Mouse (Mus musculus): ENCODE measurements around the gene Katnb1. TPM values are rescaled to one million over a fixed set of nuclear protein-coding genes. Genes with fewer than 3 reads are reported as not detected.

The Katnb1 gene
- polyA plus RNA-seq, 1 experiment from 2014 or later: 49.9 TPM

GRCm38 (mm10) chr8:95112594-95112993 lies 31.6 kb downstream of the Katnb1 start:
- H3K9ac ChIP-seq (replicated peaks; ENCODE audit: low read depth, low read length): no peak overlapping the region
- H3K4me1 ChIP-seq (replicated peaks; ENCODE audit: control insufficient read depth, insufficient read depth, low read length): no peaks in the 10 kb centered on the region
- ATAC-seq: no peak
- no peaks in the 10 kb centered on the region for H3K9me3 ChIP-seq (ENCODE audit: control insufficient read depth, low read length)
- no peaks in the 10 kb centered on the region for H3K36me3 ChIP-seq (ENCODE audit: control insufficient read depth, insufficient read depth)
- no peaks in the 10 kb centered on the region for H3K27me3 ChIP-seq (replicated peaks; ENCODE audit: control insufficient read depth, insufficient read depth, low read length)
- no peak overlapping the region for H3K4me3 ChIP-seq (replicated peaks; ENCODE audit: low read length)
- whole genome bisulfite sequencing: 90% methylated on average over 3 of the region's 3 CpGs
- H3K27ac ChIP-seq (ENCODE audit: low read length): no peak overlapping the region
- H3K4me2 ChIP-seq (ENCODE audit: low read length): no peak overlapping the region

GRCm38 (mm10) chr8:95113108-95113507 lies 32.1 kb downstream of the Katnb1 start:
- Histone ChIP-seq H3K36me3 (ENCODE audit: control insufficient read depth, insufficient read depth) (no peaks in the 10 kb centered on the region), H3K4me2 (ENCODE audit: low read length) (no peak overlapping the region), H3K9me3 (ENCODE audit: control insufficient read depth, low read length) (no peaks in the 10 kb centered on the region), H3K27ac (ENCODE audit: low read length) (no peak overlapping the region), H3K27me3 (replicated peaks; ENCODE audit: control insufficient read depth, insufficient read depth, low read length) (no peaks in the 10 kb centered on the region), H3K4me3 (replicated peaks; ENCODE audit: low read length) (no peak overlapping the region), H3K4me1 (replicated peaks; ENCODE audit: control insufficient read depth, insufficient read depth, low read length) (no peaks in the 10 kb centered on the region), H3K9ac (replicated peaks; ENCODE audit: low read depth, low read length) (no peak overlapping the region)
- ATAC-seq: no peak
- 87% methylated on average over 4 of the region's 4 CpGs for WGBS

GRCm38 (mm10) chr8:95113750-95114149 lies 32.8 kb downstream of the Katnb1 start:
- no peaks in the 10 kb centered on the region for H3K9me3 ChIP-seq (ENCODE audit: control insufficient read depth, low read length)
- no peak overlapping the region for H3K27ac ChIP-seq (ENCODE audit: low read length)
- no peaks in the 10 kb centered on the region for H3K36me3 ChIP-seq (ENCODE audit: control insufficient read depth, insufficient read depth)
- H3K27me3 ChIP-seq (replicated peaks; ENCODE audit: control insufficient read depth, insufficient read depth, low read length): no peaks in the 10 kb centered on the region
- H3K4me2 ChIP-seq (ENCODE audit: low read length): no peak overlapping the region
- H3K4me1 ChIP-seq (replicated peaks; ENCODE audit: control insufficient read depth, insufficient read depth, low read length): no peaks in the 10 kb centered on the region
- H3K4me3 ChIP-seq (replicated peaks; ENCODE audit: low read length): no peak overlapping the region
- H3K9ac ChIP-seq (replicated peaks; ENCODE audit: low read depth, low read length): no peak overlapping the region
- WGBS: 73% methylated on average over 3 of the region's 3 CpGs
- peak; percentile 59 for ATAC-seq

GRCm38 (mm10) chr8:95123455-95123854 lies 42.5 kb downstream of the Katnb1 start:
- H3K4me2 ChIP-seq (ENCODE audit: low read length): no peak overlapping the region
- H3K9ac ChIP-seq (replicated peaks; ENCODE audit: low read depth, low read length): no peak overlapping the region
- ATAC-seq: no peak
- H3K27ac ChIP-seq (ENCODE audit: low read length): no peak overlapping the region
- H3K4me3 ChIP-seq (replicated peaks; ENCODE audit: low read length): no peak overlapping the region
- no peaks in the 10 kb centered on the region for H3K36me3 ChIP-seq (ENCODE audit: control insufficient read depth, insufficient read depth)
- H3K4me1 ChIP-seq (replicated peaks; ENCODE audit: control insufficient read depth, insufficient read depth, low read length): no peaks in the 10 kb centered on the region
- WGBS: 89% methylated on average over 5 of the region's 5 CpGs
- no peaks in the 10 kb centered on the region for H3K9me3 ChIP-seq (ENCODE audit: control insufficient read depth, low read length)
- no peaks in the 10 kb centered on the region for H3K27me3 ChIP-seq (replicated peaks; ENCODE audit: control insufficient read depth, insufficient read depth, low read length)

- no peaks in the 10 kb centered on the region for H3K27me3 ChIP-seq (replicated peaks; ENCODE audit: control insufficient read depth, insufficient read depth, low read length)
- no peaks in the 10 kb centered on the region for H3K4me1 ChIP-seq (replicated peaks; ENCODE audit: control insufficient read depth, insufficient read depth, low read length)
- no peak overlapping the region for H3K4me2 ChIP-seq (ENCODE audit: low read length)
- ATAC-seq: no peak
- H3K9me3 ChIP-seq (ENCODE audit: control insufficient read depth, low read length): no peaks in the 10 kb centered on the region
- no peak overlapping the region for H3K4me3 ChIP-seq (replicated peaks; ENCODE audit: low read length)
- 91% methylated on average over 11 of the region's 11 CpGs for WGBS
- H3K27ac ChIP-seq (ENCODE audit: low read length): no peak overlapping the region
- H3K36me3 ChIP-seq (ENCODE audit: control insufficient read depth, insufficient read depth): no peaks in the 10 kb centered on the region
- no peak overlapping the region for H3K9ac ChIP-seq (replicated peaks; ENCODE audit: low read depth, low read length)
Measured at GRCm38 (mm10) chr8:95126497-95126896, 45.5 kb downstream of the Katnb1 start.

GRCm38 (mm10) chr8:95127658-95128057 lies 46.7 kb downstream of the Katnb1 start:
- no peak overlapping the region for H3K9ac ChIP-seq (replicated peaks; ENCODE audit: low read depth, low read length)
- H3K4me1 ChIP-seq (replicated peaks; ENCODE audit: control insufficient read depth, insufficient read depth, low read length): no peaks in the 10 kb centered on the region
- no peak overlapping the region for H3K4me3 ChIP-seq (replicated peaks; ENCODE audit: low read length)
- no peaks in the 10 kb centered on the region for H3K9me3 ChIP-seq (ENCODE audit: control insufficient read depth, low read length)
- no peak overlapping the region for H3K27ac ChIP-seq (ENCODE audit: low read length)
- no peak for ATAC-seq
- no peaks in the 10 kb centered on the region for H3K27me3 ChIP-seq (replicated peaks; ENCODE audit: control insufficient read depth, insufficient read depth, low read length)
- H3K4me2 ChIP-seq (ENCODE audit: low read length): no peak overlapping the region
- 76% methylated on average over 9 of the region's 9 CpGs for WGBS
- no peaks in the 10 kb centered on the region for H3K36me3 ChIP-seq (ENCODE audit: control insufficient read depth, insufficient read depth)

- no peak overlapping the region for H3K4me2 ChIP-seq (ENCODE audit: low read length)
- WGBS: 92% methylated on average over 11 of the region's 11 CpGs
- no peaks in the 10 kb centered on the region for H3K27me3 ChIP-seq (replicated peaks; ENCODE audit: control insufficient read depth, insufficient read depth, low read length)
- H3K36me3 ChIP-seq (ENCODE audit: control insufficient read depth, insufficient read depth): no peaks in the 10 kb centered on the region
- no peaks in the 10 kb centered on the region for H3K4me1 ChIP-seq (replicated peaks; ENCODE audit: control insufficient read depth, insufficient read depth, low read length)
- no peak overlapping the region for H3K4me3 ChIP-seq (replicated peaks; ENCODE audit: low read length)
- no peaks in the 10 kb centered on the region for H3K9me3 ChIP-seq (ENCODE audit: control insufficient read depth, low read length)
- no peak for ATAC-seq
- H3K9ac ChIP-seq (replicated peaks; ENCODE audit: low read depth, low read length): no peak overlapping the region
- no peak overlapping the region for H3K27ac ChIP-seq (ENCODE audit: low read length)
Measured at GRCm38 (mm10) chr8:95128750-95129260, 47.8 kb downstream of the Katnb1 start.

GRCm38 (mm10) chr8:95130966-95131537 lies 50.1 kb downstream of the Katnb1 start:
- H3K9ac ChIP-seq (replicated peaks; ENCODE audit: low read depth, low read length): no peak overlapping the region
- no peak overlapping the region for H3K4me2 ChIP-seq (ENCODE audit: low read length)
- no peaks in the 10 kb centered on the region for H3K36me3 ChIP-seq (ENCODE audit: control insufficient read depth, insufficient read depth)
- H3K27ac ChIP-seq (ENCODE audit: low read length): no peak overlapping the region
- no peaks in the 10 kb centered on the region for H3K4me1 ChIP-seq (replicated peaks; ENCODE audit: control insufficient read depth, insufficient read depth, low read length)
- no peak for ATAC-seq
- H3K27me3 ChIP-seq (replicated peaks; ENCODE audit: control insufficient read depth, insufficient read depth, low read length): no peaks in the 10 kb centered on the region
- H3K4me3 ChIP-seq (replicated peaks; ENCODE audit: low read length): no peak overlapping the region
- WGBS: 74% methylated on average over 15 of the region's 15 CpGs
- no peaks in the 10 kb centered on the region for H3K9me3 ChIP-seq (ENCODE audit: control insufficient read depth, low read length)

GRCm38 (mm10) chr8:95131983-95132382 lies 51.0 kb downstream of the Katnb1 start:
- WGBS: 85% methylated on average over 5 of the region's 5 CpGs
- Histone ChIP-seq H3K4me2 (ENCODE audit: low read length) (no peak overlapping the region), H3K36me3 (ENCODE audit: control insufficient read depth, insufficient read depth) (no peaks in the 10 kb centered on the region), H3K4me1 (replicated peaks; ENCODE audit: control insufficient read depth, insufficient read depth, low read length) (no peaks in the 10 kb centered on the region), H3K9me3 (ENCODE audit: control insufficient read depth, low read length) (no peaks in the 10 kb centered on the region), H3K27ac (ENCODE audit: low read length) (no peak overlapping the region), H3K9ac (replicated peaks; ENCODE audit: low read depth, low read length) (no peak overlapping the region), H3K4me3 (replicated peaks; ENCODE audit: low read length) (no peak overlapping the region), H3K27me3 (replicated peaks; ENCODE audit: control insufficient read depth, insufficient read depth, low read length) (peaks cover 6% of the 10 kb centered on the region)
- no peak for ATAC-seq

GRCm38 (mm10) chr8:95134186-95134585 lies 53.2 kb downstream of the Katnb1 start:
- no peak overlapping the region for H3K4me3 ChIP-seq (replicated peaks; ENCODE audit: low read length)
- H3K9me3 ChIP-seq (ENCODE audit: control insufficient read depth, low read length): no peaks in the 10 kb centered on the region

More at GRCm38 (mm10) chr8:95134186-95134585, 53.2 kb downstream of the Katnb1 start:
- 80% methylated on average over 2 of the region's 2 CpGs for WGBS
- Histone ChIP-seq H3K27me3 (replicated peaks; ENCODE audit: control insufficient read depth, insufficient read depth, low read length) (peaks cover 10% of the 10 kb centered on the region), H3K4me2 (ENCODE audit: low read length) (no peak overlapping the region), H3K36me3 (ENCODE audit: control insufficient read depth, insufficient read depth) (no peaks in the 10 kb centered on the region), H3K4me1 (replicated peaks; ENCODE audit: control insufficient read depth, insufficient read depth, low read length) (peaks cover 14% of the 10 kb centered on the region), H3K27ac (ENCODE audit: low read length) (no peak overlapping the region), H3K9ac (replicated peaks; ENCODE audit: low read depth, low read length) (no peak overlapping the region)
- ATAC-seq: no peak
